Mouse (Mus musculus): ENCODE results near the gene Kat2a.

DNA sequence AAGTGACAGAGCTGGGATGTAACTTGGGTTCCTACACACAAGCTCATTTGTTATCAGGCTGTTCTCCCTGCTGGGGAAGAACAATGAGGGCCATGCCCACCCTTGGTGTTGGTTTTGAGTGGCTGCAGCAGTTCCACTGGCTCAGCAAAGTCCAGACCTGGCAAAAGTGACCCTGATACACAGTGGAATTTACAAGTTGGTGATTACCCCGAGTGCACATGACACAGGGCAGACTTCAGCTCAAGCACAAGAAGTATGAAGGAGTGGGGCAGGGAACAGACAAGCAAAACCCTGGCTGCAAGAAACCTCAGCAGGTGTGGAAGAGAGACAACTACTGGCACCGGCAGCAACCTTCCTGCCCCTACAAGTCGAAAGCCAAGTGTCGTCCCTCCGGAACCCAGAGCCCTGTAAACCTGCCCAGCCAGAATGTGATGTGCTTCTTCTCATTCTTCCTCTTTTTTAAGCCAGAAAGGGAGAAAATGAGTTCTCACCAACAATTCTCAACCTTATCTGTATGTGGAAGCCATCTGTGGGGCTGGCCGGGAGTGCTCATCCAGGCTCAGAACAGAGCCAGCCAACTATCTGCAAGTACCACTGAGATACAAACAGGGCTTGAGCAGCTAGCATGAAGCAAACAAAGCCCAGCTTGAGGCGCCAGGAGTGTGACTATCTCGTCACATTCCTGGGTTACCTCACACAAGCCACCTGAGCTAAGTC lies 9.7 kb upstream of the Kat2a start:
- no peak for TF ChIP-seq CTCF (IDR thresholded peaks at IDR 0.05; ENCODE audit: low read depth)
- TF ChIP-seq EP300 (optimal IDR thresholded peaks at IDR 0.05) = no peak

Data from stomach, postnatal 0 days (tissue).